Comparison of ENCODE assay signal across 13 mouse cellular contexts in genomic region chr1:20996603-20997327, GRCm38 (mm10). TPM values are rescaled to one million over a fixed set of nuclear protein-coding genes. Genes with fewer than 3 reads are reported as not detected.
DNase-seq lines count a peak whose midpoint lies in the region; ATAC-seq and TF ChIP-seq lines count a peak whose summit lies in the region.
"Had no signal": no experiment of that assay in that cellular context is flagged by ENCODE, and none has a peak within 500 bp of the region (broad histone marks: within the 10 kb centered on the region; RNA-seq: fewer than 3 reads in every experiment).

No protein-coding gene starts in this region.

- no peak for TF ChIP-seq CTCF in lung, embryonic 14.5 days (IDR thresholded peaks at IDR 0.05; ENCODE audit: low read depth)

- peaks cover 11% of the 10 kb centered on the region; the same call in 1 of the 2 replicates for H3K4me1 ChIP-seq in lung, embryonic 14.5 days (ENCODE audit: insufficient read depth)
- H3K4me1 ChIP-seq in heart, embryonic 13.5 days = peaks cover 30% of the 10 kb centered on the region
- H3K4me1 ChIP-seq in forebrain, embryonic 16.5 days (replicated peaks; ENCODE audit: control insufficient read depth, insufficient read depth, low read length) = peaks cover 6% of the 10 kb centered on the region
- H3K4me1 ChIP-seq: hindbrain, embryonic 15.5 days had no signal

- no peak overlapping the region for H3K9ac ChIP-seq in lung, embryonic 14.5 days
- H3K9ac ChIP-seq in heart, embryonic 13.5 days = 0 out of 2 replicates have a peak overlapping the region, but pooled peaks have one; percentile 4
- no peak overlapping the region for H3K9ac ChIP-seq in forebrain, embryonic 16.5 days (replicated peaks; ENCODE audit: low read depth, low read length)
- H3K9ac ChIP-seq: hindbrain, embryonic 15.5 days had no signal

- no peak overlapping the region for H3K4me2 ChIP-seq in lung, embryonic 14.5 days
- no peak overlapping the region for H3K4me2 ChIP-seq in heart, embryonic 13.5 days
- H3K4me2 ChIP-seq in myocyte (ENCODE audit: low read depth) = peak overlapping the region; percentile 4
- no peak overlapping the region for H3K4me2 ChIP-seq in forebrain, embryonic 16.5 days (ENCODE audit: low read length)
- H3K4me2 ChIP-seq: hindbrain, embryonic 15.5 days had no signal

- no peak overlapping the region for H3ac ChIP-seq in myocyte (ENCODE audit: control insufficient read depth, insufficient read length)

- H3K9me3 ChIP-seq in lung, embryonic 14.5 days (ENCODE audit: low read depth, low read length) = no peaks in the 10 kb centered on the region
- no peaks in the 10 kb centered on the region for H3K9me3 ChIP-seq in heart, embryonic 13.5 days
- no peaks in the 10 kb centered on the region for H3K9me3 ChIP-seq in forebrain, embryonic 16.5 days (ENCODE audit: control insufficient read depth, low read length)
- H3K9me3 ChIP-seq: hindbrain, embryonic 15.5 days had no signal

- no peak overlapping the region for H3K27ac ChIP-seq in lung, embryonic 14.5 days (ENCODE audit: low read depth)
- peak overlapping the region; percentile 28 for H3K27ac ChIP-seq in heart, embryonic 13.5 days (replicated peaks)
- no peak overlapping the region for H3K27ac ChIP-seq in forebrain, embryonic 16.5 days (ENCODE audit: low read length)
- H3K27ac ChIP-seq: hindbrain, embryonic 15.5 days; macrophage had no signal

- DNase-seq in heart, adult 11 months = peak; percentile 93
- DNase-seq in heart, postnatal 4 days = no peak
- peak; percentile 39 for DNase-seq in lung, embryonic 14.5 days
- no peak for DNase-seq in lung, postnatal 4 days
- DNase-seq in frontal cortex, postnatal 25 days (ENCODE audit: low spot score in 2 of 2) = no peak
- DNase-seq: cerebellum, postnatal 10 days; layer of hippocampus, postnatal 36 days had no signal

- peaks cover 23% of the 10 kb centered on the region for H3K36me3 ChIP-seq in lung, embryonic 14.5 days (ENCODE audit: insufficient read depth)
- H3K36me3 ChIP-seq in heart, embryonic 13.5 days = peaks cover 25% of the 10 kb centered on the region
- no peaks in the 10 kb centered on the region for H3K36me3 ChIP-seq in myocyte (ENCODE audit: control insufficient read depth, insufficient read depth)
- H3K36me3 ChIP-seq in forebrain, embryonic 16.5 days (ENCODE audit: control insufficient read depth, insufficient read depth) = no peaks in the 10 kb centered on the region
- H3K36me3 ChIP-seq: hindbrain, embryonic 15.5 days had no signal

- no peak for TF ChIP-seq POLR2A in myocyte (IDR thresholded peaks at IDR 0.05; ENCODE audit: insufficient read length, low read depth)

- H3K27me3 ChIP-seq in lung, embryonic 14.5 days (ENCODE audit: insufficient read depth, low read length) = no peaks in the 10 kb centered on the region
- H3K27me3 ChIP-seq in heart, embryonic 13.5 days (replicated peaks) = no peaks in the 10 kb centered on the region
- H3K27me3 ChIP-seq in myocyte (ENCODE audit: control insufficient read depth, insufficient read depth, insufficient read length) = no peaks in the 10 kb centered on the region
- no peaks in the 10 kb centered on the region for H3K27me3 ChIP-seq in forebrain, embryonic 16.5 days (replicated peaks; ENCODE audit: control insufficient read depth, insufficient read depth, low read length)
- H3K27me3 ChIP-seq: hindbrain, embryonic 15.5 days; Patski had no signal

- H3K79me2 ChIP-seq in myocyte (ENCODE audit: control insufficient read depth, insufficient read depth) = no peaks in the 10 kb centered on the region

- ATAC-seq in lung, embryonic 14.5 days (ENCODE audit: insufficient read depth) = peak; percentile 33
- no peak for ATAC-seq in heart, embryonic 13.5 days (ENCODE audit: extremely low read depth, insufficient number of reproducible peaks, low FRiP score, low TSS enrichment)
- ATAC-seq in forebrain, embryonic 16.5 days = no peak
- ATAC-seq: Patski had no signal

- WGBS in lung, embryonic 14.5 days = 29% methylated on average over 17 of the region's 17 CpGs
- WGBS in heart, embryonic 13.5 days = 42% methylated on average over 17 of the region's 17 CpGs
- WGBS in forebrain, embryonic 16.5 days = 70% methylated on average over 17 of the region's 17 CpGs

- H3K4me3 ChIP-seq in lung, embryonic 14.5 days (ENCODE audit: low read depth, low read length) = no peak overlapping the region
- H3K4me3 ChIP-seq in heart, embryonic 13.5 days = no peak overlapping the region
- H3K4me3 ChIP-seq in myocyte = no peak overlapping the region
- H3K4me3 ChIP-seq in forebrain, embryonic 16.5 days (replicated peaks; ENCODE audit: low read length) = no peak overlapping the region
- H3K4me3 ChIP-seq: hindbrain, embryonic 15.5 days had no signal

TF ChIP-seq in myocyte, 11 proteins besides CTCF, POLR2A, EP300 and RAD21:
- TF ChIP-seq MYOD1 (IDR thresholded peaks at IDR 0.05; ENCODE audit: control insufficient read depth in 1 of 3, insufficient read length in 2 of 3, low read depth in 2 of 3) (no peak), REST (IDR thresholded peaks at IDR 0.05; ENCODE audit: insufficient read depth, insufficient read length) (no peak), CEBPB (IDR thresholded peaks at IDR 0.05; ENCODE audit: insufficient read depth, poor library complexity, severe bottlenecking) (no peak), USF1 (IDR thresholded peaks at IDR 0.05; ENCODE audit: low read depth) (no peak), SRF (IDR thresholded peaks at IDR 0.05; ENCODE audit: control insufficient read depth, insufficient read length, low read depth) (no peak), MAX (IDR thresholded peaks at IDR 0.05; ENCODE audit: low read depth) (no peak), TCF3 (IDR thresholded peaks at IDR 0.05; ENCODE audit: insufficient read length, low read depth) (no peak), MYOG (IDR thresholded peaks at IDR 0.05; ENCODE audit: control insufficient read depth in 1 of 3, insufficient read depth in 1 of 3, insufficient read length in 2 of 3, low read depth in 2 of 3) (no peak), POLR2AphosphoS2 (IDR thresholded peaks at IDR 0.05; ENCODE audit: insufficient read length, low read depth) (no peak), TCF12 (IDR thresholded peaks at IDR 0.05; ENCODE audit: insufficient read depth, poor library complexity, severe bottlenecking) (no peak), E2F4 (IDR thresholded peaks at IDR 0.05; ENCODE audit: insufficient read depth) (no peak)

RNA-seq across cellular contexts. Expression of gene Efhc1, which starts 45.3 kb away (rescaled TPM):
- total RNA-seq in heart, postnatal 4 days (2021) = 1 to 10 TPM in 1 of 2 experiments, under 1 TPM in 1; 0.60 to 1.0 TPM
- polyA plus RNA-seq in lung, embryonic 14.5 days (2014; fragmentation: Nextera tagmentation; extraction: Ambion mirVana) = 2.3 and 3.0 TPM in 2 replicates
- polyA plus RNA-seq in heart, embryonic 13.5 days (2015; fragmentation: Nextera tagmentation; extraction: Ambion mirVana) = 1.6 and 1.7 TPM in 2 replicates
- 0.13 TPM for polyA plus RNA-seq in myocyte (2012; fragmentation: generic; extraction: Trizol)
- 2.0 and 2.3 TPM in 2 replicates for polyA plus RNA-seq in forebrain, embryonic 16.5 days (2015; fragmentation: Nextera tagmentation; extraction: Ambion mirVana)

Comparison
In these comparisons a context has a peak if more than half of its experiments do, and no peak if none do; other contexts are left out.
1. DNase-seq: peak in heart, adult 11 months (single experiment) and lung, embryonic 14.5 days (single experiment); none in heart, postnatal 4 days (single experiment), lung, postnatal 4 days (0 of 2) and frontal cortex, postnatal 25 days (0 of 2).